Mouse (Mus musculus) kidney, adult 11 months (tissue): ENCODE measurements around the gene Bicc1.

ENCODE experiments used
- DNase-seq: peaks from one replicate; pipeline ENCODE4 v3.0.0; 2022

Bicc1 gene

GRCm38 (mm10) chr10:71120769-71121165 lies 38.7 kb downstream of the Bicc1 start:
- DNase-seq = peak; percentile 61

GRCm38 (mm10) chr10:71120121-71120768 lies 39.3 kb downstream of the Bicc1 start:
- DNase-seq = peak; percentile 1

DNA sequence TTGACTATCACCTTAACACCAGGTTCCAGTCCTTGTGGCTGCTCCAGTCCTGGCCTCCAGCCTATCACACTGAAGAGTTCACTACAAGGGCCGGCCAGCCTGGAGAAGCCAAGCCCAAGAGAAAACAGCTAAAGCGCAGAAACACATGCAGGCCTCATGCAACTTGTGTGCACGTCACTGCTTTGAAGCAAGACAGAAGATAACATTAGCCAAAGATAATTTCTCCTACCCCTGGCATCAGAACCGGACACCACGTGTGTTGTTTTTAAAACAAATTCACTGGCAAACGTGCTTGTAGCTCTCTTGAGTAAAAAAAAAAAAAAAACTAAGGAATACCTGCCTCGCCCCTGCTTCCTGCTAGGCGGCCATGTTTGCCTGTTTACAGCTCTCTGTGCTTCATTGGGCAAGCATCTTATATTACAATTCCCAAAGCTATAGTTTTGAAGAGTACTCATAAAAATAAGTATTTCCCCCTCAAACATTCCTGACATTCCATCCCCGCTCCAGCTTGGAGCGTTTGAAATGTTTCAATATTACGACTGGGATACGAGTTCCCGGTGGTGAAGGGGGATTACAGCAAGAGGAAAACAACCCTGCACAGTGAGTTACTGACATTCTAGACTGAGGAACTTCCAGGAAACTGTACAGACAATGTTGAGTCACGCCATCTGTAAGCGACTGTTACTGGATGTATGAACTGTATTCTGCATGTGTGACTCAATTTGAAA lies 40.2 kb downstream of the Bicc1 start:
- DNase-seq = no peak

- peak; percentile 65 for DNase-seq
These were observed 41.7 kb downstream of the Bicc1 start for GRCm38 (mm10) chr10:71117766-71118165.

DNA sequence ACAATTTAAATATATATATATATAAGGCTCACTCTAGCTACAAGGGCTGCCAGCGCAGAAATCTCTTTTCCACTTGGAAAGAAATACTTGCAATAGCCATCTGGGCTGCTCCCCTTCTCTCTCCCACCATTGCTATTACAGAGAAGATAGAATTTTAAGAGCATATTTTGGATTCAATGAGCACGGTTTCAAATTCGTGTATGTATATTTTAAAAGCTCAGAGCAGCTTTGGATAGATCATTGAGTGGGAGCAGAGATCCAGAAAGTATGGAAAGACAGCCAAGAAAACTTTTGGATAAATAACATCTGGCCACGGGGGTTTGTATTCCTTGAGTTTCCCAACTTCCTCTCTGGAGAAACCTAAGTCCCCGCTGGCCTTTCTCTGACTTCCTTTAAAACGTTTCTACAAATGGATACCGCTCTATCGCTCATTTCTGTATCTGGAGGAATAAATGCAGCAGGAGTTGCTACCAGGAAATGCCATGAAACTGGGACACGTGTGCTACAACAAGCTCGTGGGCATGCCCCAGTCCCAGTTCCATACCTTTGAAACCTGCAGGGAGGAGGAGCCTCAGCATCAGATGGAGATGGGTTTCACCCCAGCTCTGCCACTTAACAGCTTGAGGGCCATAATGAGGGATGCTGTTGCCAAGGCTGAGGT lies 45.1 kb downstream of the Bicc1 start:
- DNase-seq = no peak

DNA sequence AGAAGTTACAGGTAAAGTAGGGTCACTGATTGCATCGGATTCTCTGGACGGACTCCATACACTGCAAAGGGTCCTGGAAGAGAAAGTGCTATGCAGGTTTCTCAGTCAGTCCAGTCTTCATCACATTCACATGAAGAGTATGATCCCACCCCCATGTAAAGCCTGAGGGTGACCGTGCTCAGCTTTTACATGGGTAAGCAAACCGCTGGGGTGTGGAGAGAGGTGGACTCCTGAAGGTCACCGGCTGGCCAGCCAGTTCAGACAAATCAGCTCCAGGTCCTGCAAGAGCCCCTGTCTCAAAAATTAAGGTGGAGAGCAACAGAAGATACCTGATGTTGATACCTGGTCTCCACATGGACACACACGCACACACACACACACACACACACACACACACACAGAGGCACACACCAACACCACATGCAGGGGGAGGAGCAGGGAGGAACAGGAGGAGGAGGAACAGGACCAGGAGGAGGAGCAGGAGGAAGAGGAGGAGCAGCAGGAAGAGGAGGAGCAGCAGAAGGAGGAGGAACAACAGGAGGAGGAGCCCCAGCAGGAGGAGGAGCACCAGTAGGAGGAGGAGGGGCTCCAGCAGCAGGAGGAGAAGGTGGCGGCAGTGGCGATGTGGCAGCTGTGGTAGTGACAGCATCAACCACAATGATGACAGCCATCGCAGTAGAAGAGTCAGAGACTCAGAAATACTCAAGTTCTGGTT lies 52.9 kb downstream of the Bicc1 start:
- DNase-seq = no peak

GRCm38 (mm10) chr10:71104791-71105190 lies 54.7 kb downstream of the Bicc1 start:
- no peak for DNase-seq

GRCm38 (mm10) chr10:71100815-71101499 lies 58.5 kb downstream of the Bicc1 start:
- DNase-seq = no peak

DNA sequence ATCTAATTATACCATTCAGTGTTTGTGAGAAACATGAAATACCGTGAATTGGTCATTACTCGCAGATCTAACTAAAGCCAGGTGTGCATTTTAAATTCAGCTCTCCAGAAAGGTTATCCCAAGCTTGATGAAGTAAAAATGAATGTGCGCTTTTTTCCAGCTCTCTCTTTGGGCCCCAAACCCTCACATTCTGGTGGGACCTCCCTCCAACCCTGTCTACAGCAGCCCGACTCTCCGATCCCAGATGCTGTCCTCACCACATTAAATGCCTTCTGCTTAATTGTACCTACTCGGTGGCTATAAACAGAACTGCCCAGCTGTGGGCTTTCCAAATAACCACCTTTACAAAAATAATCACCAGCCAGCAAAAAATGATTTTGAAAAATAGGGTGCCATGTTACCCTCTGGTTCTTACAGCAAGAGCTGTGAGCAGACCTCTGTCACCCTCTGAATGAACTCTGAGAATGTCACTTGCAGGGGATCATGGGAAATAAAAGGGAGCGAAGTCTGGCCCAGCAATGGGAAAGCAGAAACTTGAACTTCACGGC lies 64.7 kb downstream of the Bicc1 start:
- no peak for DNase-seq

DNA sequence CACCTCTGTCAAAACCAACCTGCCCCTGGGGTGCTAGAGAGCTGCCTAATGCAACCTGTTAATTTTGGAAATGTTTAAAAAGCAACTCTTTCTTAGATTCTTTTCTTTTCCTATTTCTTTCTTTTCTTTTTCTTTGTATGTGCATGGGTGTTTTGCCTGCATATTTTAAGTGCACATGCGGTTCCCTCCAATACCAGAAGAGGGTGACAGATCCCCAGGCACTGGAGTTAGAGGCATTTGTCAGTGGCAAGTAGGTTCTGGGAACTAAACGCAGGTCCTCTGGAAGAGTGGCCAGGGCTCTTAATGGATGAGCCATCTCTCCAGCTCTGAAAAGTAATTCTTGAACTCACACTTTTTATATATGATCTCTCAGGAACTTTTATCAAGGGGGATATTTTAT lies 66.2 kb downstream of the Bicc1 start:
- DNase-seq = no peak

- DNase-seq = no peak
These were observed 72.2 kb downstream of the Bicc1 start for GRCm38 (mm10) chr10:71087359-71087716.

DNA sequence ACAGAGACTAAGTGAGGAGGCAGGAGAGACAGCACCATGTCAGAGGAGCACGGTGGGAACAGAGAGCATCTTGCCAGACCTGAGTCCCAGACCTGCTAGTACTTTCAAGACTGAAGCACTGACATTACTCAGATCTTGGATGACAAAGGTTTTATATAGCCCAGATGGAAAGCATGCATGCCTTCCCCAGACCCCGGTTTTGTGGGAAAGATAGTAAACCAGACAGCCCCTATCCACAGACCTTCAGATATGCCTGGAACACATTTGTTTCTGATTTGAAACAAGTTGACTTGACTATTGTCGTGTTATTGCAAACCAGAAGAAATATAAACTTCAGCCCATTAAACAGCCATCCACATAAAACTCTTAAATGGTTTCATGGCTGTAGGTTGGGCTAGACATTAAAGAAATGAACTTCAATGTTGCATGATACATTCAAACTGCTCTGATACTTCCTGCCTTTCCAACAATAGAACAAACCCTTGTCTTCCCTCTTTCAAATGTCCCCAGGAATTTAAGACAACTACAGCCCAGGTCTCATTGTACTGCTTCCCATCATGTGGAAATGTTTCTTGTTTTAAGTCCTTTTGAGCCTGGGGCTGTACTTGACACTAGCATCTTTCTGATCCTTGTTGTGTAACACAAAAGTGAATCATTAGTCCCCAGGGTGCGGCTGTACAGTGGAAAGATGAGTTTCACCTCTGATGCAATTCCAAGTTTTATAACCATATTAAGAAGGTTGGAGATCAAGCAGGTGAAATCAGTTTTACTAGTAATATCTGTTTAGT lies 72.7 kb downstream of the Bicc1 start:
- DNase-seq = no peak

- DNase-seq = no peak
These were observed 76.5 kb downstream of the Bicc1 start for GRCm38 (mm10) chr10:71082986-71083385.

GRCm38 (mm10) chr10:71078856-71079255 lies 80.6 kb downstream of the Bicc1 start:
- DNase-seq = no peak

DNA sequence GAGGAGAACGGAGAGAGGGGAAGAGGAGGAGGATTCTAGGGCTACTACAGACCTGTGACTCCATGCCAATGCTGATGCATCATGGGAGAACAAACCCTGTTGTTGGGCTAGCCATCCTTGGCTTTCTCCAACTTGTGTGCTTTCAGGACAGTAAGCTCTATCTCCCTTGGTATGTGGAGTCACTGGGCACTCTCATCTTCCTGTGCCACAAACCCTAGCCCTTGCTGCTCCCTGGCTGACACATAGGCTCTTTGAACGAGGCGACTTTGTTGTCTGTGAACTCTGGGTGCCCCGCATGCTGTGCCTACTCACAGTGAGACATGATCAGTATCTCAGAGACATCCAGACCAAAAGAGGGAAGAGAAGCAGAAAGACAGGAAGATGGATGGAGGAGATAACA lies 94.5 kb downstream of the Bicc1 start:
- DNase-seq = no peak

- DNase-seq = no peak
These were observed 94.9 kb downstream of the Bicc1 start for GRCm38 (mm10) chr10:71064576-71064975.

DNA sequence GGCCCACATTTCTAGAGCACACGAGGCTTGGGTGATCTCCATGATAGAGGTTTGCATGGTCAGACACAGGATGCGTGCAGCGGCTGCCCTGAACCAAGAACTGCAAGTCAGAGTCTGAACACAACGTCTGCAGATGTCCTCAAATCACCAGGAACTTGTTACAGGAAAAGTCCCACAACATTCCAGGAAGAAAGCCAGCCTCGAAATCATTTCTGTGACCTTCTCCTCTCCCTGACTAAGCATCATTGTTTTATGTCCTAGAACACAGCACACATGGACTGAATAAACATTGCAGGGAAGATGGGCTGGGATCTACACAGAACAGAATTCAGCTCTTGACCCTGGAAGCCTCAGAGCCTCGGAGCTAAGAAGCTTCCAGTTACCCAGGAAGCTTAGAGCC lies 97.3 kb downstream of the Bicc1 start:
- DNase-seq = peak; percentile 56

- DNase-seq = no peak
These were observed 99.2 kb downstream of the Bicc1 start for GRCm38 (mm10) chr10:71060269-71060668.

- peak; percentile 88 for DNase-seq
These were observed 100.8 kb downstream of the Bicc1 start for GRCm38 (mm10) chr10:71058616-71059247.

DNA sequence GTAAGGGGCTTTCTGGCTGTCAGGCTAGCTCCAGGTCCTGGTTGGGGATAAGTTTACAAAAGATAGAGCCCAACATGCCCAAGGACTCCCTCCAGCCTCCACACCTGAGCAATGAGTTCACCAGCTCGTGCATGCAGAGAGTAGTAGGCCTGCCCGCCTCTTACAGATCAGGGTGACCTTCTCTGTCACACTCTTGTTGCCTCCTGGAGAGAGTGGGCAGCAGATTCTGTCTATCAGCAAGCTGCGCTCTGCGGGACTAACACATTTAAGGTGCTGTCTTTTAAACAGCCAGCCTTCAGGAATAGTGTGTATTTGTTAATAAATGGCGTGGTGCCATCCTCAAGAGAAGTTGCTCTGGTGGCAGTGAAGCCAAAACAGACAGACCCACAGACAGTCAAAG lies 101.4 kb downstream of the Bicc1 start:
- DNase-seq = no peak

- no peak for DNase-seq
These were observed 106.8 kb downstream of the Bicc1 start for GRCm38 (mm10) chr10:71052748-71053147.
